Mouse (Mus musculus): ENCODE data around the gene Hmga1b. TPM values are rescaled to one million over a fixed set of nuclear protein-coding genes. Genes with fewer than 3 reads are reported as not detected.
"Not testable (repeated sequence)": the region's sequence is repeated elsewhere in the genome, so short reads cannot be mapped to it uniquely, and the experiment has no call there.

Gene Hmga1b
- 14.9 and 15.4 TPM in 2 replicates for polyA plus RNA-seq (2012; ENCODE audit: insufficient read depth, insufficient read length, missing spikeins)

DNA sequence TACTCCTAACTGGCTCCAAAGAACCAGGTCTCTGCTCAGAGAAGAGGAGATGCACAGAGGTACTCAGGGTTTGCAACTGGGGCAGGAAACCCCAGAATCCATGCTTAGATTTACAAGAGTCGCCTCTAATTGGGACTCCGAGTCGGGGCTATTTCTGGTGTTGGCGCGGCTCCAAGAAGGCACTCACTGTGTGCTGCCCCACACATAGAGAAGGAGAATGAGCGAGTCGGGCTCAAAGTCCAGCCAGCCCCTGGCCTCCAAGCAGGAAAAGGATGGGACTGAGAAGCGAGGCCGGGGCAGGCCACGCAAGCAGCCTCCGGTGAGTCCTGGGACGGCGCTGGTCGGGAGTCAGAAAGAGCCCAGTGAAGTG, at the start of gene Hmga1b:
Gene Hmga1b, plus strand, starts transcription at position 123 of the 370 bp plus-strand sequence.
- not testable (repeated sequence) for H3K4me3 ChIP-seq (ENCODE audit: insufficient read depth, low read depth, low read length); H3K27ac ChIP-seq (replicated peaks; ENCODE audit: low read depth, low read length); H3K4me1 ChIP-seq (ENCODE audit: control insufficient read depth, insufficient read depth, insufficient read length, low read length)

DNA sequence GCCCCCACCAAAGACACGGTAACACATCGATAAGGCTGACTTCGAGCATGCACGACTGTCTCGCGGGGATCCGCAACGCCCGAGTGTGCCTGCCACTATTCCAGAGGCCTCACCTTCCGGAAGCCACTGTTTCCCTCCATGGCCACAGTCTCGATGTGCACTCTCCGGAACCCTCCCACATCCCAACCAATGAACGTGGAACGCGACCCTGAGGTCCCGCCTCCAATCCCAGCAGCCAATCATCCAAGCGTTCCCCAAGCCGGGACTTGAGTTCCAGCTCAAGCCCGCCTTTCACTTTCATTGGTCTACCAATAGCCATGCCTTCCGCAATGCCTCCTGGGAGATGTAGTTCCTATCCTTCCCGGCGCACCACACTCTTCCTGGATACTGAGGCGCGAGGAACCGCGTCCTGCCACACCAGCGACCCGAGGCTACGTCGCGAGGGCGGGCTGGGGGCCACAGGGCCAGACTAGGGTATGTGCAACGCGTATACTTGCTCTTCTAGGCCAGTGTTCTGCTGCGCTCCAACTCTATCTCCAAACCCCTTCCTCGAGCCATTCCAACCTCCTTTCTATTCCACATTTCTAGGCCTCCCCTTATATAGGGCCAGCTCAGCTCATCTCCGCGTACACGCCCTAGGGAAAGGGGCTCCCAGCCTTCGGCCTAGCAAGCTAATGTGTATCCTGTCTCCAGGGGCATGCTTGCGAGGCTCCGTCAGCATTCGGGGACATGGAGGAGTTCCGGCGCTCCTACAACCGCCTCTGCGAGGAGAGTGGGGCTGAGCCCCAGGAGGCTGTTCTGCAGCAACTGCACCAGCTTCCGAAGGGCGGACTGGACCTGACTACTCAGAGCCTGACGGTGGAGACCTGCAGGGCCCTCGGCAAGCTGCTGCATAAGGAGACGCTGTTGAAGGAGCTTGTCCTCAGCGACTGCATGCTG, 48.7 kb upstream of the Hmga1b start, which contains the start of the genes Cenpx and Lrrc45:
Gene Cenpx, minus strand, starts transcription at position 159 of the 939 bp plus-strand sequence.
Gene Lrrc45, plus strand, starts transcription at position 346 of the 939 bp plus-strand sequence.
- no peak within 1 kb of the TSS for H3K27ac ChIP-seq (replicated peaks; ENCODE audit: low read depth, low read length)
- H3K4me3 ChIP-seq (ENCODE audit: insufficient read depth, low read depth, low read length): peak within 1 kb of the TSS; percentile 72
- peaks cover 6% of the 10 kb centered on the region; the same call in 1 of the 2 replicates for H3K4me1 ChIP-seq (ENCODE audit: control insufficient read depth, insufficient read depth, insufficient read length, low read length)

DNA sequence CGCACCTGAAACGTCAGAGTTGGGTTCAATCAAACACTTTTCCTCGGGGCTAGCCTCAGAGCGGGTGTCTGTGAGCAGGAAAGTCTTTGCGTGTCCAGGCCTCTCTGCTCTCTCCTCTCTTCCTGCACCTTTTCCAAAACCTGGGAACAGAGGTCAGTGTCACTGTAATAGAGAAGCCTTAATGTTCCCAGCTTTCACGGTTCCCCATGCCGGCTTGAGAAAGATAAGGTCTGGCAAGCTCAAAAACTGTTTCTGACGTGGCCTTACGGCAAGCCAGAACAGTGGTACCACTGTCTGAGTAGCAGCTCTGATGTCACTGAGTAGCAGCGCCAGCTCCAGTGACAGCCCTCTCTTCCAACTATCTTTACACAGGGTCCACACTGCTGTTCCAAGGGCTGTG, 48.0 kb upstream of the Hmga1b start:
- Histone ChIP-seq H3K4me3 (ENCODE audit: insufficient read depth, low read depth, low read length) (peak overlapping the region; percentile 72), H3K27ac (replicated peaks; ENCODE audit: low read depth, low read length) (no peak overlapping the region), H3K4me1 (ENCODE audit: control insufficient read depth, insufficient read depth, insufficient read length, low read length) (peaks cover 6% of the 10 kb centered on the region; the same call in 1 of the 2 replicates)

DNA sequence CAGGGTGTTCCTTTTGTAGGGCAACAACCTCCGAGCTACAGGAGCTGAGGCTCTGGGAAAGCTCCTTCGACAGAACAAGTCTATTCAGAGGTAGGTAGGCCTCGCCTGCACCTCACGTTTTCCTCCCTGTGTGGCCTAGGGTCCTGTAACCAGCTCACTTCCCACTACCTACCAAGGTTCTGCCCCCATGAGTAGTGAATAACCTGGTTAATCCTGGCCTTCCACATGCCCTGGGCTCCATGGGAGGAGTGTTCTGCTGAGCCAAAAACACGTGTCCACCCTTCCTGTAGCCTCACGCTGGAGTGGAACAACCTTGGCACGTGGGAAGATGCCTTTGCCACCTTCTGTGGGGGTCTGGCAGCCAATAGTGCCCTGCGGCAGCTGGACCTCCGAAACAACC, 47.5 kb upstream of the Hmga1b start:
- no peak overlapping the region; the same call in 1 of the 2 replicates for H3K4me3 ChIP-seq (ENCODE audit: insufficient read depth, low read depth, low read length)
- peaks cover 6% of the 10 kb centered on the region; the same call in 1 of the 2 replicates for H3K4me1 ChIP-seq (ENCODE audit: control insufficient read depth, insufficient read depth, insufficient read length, low read length)
- H3K27ac ChIP-seq (replicated peaks; ENCODE audit: low read depth, low read length): no peak overlapping the region

DNA sequence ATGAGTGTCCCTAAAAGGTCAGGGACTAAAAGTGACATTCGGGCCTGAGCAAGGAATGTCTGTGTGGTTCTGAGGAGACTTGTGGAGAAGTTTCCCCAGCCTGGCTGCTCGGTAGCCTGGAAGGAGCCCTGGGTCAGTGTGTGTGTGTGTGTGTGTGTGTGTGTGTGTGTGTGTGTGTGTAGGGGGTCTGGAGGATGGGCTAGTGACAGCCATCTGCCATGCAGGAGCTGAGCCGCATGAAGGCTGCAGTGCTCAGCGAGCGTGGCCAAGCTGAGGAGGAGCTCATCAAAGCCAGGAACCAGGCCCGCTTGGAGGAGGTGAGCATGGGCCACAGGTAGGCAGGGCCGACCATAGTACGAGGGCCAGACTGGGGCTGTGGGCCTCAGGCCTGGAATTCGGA, 43.4 kb upstream of the Hmga1b start:
- H3K4me1 ChIP-seq (ENCODE audit: control insufficient read depth, insufficient read depth, insufficient read length, low read length): peaks cover 5% of the 10 kb centered on the region; the same call in 1 of the 2 replicates
- no peak overlapping the region for H3K4me3 ChIP-seq (ENCODE audit: insufficient read depth, low read depth, low read length)
- no peak overlapping the region for H3K27ac ChIP-seq (replicated peaks; ENCODE audit: low read depth, low read length)

DNA sequence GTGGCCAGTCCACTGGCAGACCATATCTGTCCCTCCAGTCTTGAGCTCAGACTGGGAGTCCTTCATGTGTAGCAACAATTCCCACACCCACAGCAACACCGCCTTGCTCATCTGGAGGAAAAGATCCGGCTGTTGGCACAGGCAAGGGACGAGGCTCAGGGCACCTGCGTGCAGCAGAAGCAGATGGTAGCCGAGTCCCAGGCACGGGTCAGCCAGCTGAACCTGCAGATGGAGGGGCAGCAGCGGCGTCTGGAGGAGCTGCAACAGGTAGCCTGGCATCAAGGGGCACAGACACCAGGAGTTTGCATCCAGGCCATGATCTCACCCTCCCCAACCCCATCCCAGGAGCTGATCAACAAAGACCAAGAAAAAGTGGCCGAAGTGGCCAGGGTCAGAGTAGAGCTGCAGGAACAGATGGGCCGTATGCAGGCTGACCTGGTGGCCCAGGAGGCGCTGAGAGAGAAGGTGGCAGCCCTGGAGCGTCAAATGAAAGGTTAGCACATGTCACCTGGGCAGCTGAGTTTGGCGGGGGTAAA, 42.7 kb upstream of the Hmga1b start:
- no peak overlapping the region for H3K4me3 ChIP-seq (ENCODE audit: insufficient read depth, low read depth, low read length)
- H3K27ac ChIP-seq (replicated peaks; ENCODE audit: low read depth, low read length): no peak overlapping the region
- H3K4me1 ChIP-seq (ENCODE audit: control insufficient read depth, insufficient read depth, insufficient read length, low read length): no peaks in the 10 kb centered on the region; the same call in 1 of the 2 replicates

DNA sequence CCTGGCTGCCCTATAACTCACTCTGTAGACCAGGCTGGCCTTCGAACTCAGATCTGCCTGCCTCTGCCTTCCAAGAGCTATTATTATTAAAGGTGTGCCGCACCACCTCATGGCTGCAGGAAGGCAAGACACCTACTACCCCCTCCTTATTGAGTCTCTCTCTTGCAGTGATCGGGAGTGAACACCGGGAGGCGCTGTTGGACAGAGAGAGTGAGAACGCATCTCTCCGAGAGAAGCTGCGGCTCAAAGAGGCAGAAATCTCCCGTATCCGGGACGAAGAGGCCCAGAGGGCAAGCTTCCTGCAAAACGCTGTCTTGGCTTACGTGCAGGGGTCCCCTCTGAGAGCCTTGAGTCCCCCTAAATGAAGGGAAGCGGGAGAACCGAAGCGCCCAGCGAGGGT, 42.1 kb upstream of the Hmga1b start:
- H3K27ac ChIP-seq (replicated peaks; ENCODE audit: low read depth, low read length): no peak overlapping the region
- no peaks in the 10 kb centered on the region; the same call in 1 of the 2 replicates for H3K4me1 ChIP-seq (ENCODE audit: control insufficient read depth, insufficient read depth, insufficient read length, low read length)
- peak overlapping the region; percentile 52 for H3K4me3 ChIP-seq (ENCODE audit: insufficient read depth, low read depth, low read length)

DNA sequence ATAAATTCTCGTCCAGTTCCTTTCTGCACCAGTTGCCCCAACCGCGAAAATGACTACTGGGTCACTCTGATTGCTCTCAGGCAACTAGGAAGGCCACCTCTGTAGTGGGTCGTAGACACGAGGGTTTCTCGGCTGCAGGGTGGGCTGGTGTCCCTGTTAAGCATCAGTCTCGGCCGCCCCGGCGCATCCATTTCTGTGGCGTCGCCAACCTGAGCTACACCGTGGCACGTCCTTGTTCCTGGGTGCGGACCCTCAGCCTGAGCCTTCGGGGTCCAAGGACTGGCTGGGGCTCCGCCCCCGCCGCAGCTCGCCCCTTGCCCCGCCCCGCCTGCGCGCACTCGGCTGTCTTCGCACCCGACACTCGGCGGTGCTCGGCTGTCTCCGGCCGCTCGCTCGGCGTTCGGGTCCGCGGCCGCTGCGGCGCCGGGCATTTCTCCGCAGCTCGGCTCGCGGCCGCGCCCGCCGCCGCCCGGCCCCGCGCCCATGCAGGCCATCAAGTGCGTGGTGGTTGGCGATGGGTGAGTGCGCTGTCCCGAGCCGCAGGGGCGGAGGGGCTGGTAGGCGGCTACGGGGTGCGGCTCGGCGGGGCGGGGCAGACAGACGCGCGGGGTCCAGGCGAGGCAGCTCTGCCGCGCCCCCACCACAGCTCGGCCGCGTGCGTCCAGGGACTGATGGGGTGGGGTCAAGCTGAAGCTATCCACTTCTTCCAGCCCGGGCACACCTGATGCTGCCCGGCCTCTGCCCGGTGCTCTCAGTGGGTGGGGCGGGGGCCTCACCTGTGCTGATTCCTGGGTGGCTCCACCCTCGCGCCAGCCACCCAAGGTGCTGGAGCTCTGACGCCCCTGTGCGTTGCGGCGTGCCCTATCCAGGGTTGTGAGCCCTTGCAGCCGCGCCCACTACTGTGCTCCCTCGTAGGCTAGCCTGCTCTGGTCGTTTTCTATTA, 41.2 kb upstream of the Hmga1b start, which contains the start of gene Rac3:
Gene Rac3, plus strand, starts transcription at position 347 of the 943 bp plus-strand sequence.
- H3K4me3 ChIP-seq (ENCODE audit: insufficient read depth, low read depth, low read length): peak within 1 kb of the TSS; percentile 52
- no peak within 1 kb of the TSS for H3K27ac ChIP-seq (replicated peaks; ENCODE audit: low read depth, low read length)
- no peaks in the 10 kb centered on the region; the same call in 1 of the 2 replicates for H3K4me1 ChIP-seq (ENCODE audit: control insufficient read depth, insufficient read depth, insufficient read length, low read length)

DNA sequence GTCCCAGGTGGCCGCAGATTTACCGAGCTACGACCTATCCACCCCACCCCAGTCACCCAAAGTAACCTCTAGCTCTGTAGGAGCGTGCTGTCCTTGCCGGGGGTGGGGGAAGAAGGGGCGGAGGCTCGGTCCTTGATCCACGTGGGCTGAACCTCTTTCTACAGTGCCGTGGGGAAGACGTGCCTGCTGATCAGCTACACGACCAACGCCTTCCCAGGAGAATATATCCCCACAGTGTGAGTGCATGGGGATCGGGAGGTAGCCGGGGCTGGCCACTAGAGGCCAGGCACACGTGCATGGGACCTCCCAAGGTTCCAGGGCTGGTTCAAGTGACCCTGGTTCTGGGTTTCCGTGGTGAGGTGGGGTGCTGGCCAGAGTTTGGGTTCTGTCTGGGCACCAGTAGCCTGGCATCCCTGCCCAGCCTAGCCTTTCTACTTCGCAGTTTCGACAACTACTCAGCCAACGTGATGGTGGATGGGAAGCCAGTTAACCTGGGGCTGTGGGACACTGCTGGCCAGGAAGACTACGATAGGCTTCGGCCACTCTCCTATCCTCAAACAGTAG, 40.4 kb upstream of the Hmga1b start:
- H3K27ac ChIP-seq (replicated peaks; ENCODE audit: low read depth, low read length): no peak overlapping the region

DNA sequence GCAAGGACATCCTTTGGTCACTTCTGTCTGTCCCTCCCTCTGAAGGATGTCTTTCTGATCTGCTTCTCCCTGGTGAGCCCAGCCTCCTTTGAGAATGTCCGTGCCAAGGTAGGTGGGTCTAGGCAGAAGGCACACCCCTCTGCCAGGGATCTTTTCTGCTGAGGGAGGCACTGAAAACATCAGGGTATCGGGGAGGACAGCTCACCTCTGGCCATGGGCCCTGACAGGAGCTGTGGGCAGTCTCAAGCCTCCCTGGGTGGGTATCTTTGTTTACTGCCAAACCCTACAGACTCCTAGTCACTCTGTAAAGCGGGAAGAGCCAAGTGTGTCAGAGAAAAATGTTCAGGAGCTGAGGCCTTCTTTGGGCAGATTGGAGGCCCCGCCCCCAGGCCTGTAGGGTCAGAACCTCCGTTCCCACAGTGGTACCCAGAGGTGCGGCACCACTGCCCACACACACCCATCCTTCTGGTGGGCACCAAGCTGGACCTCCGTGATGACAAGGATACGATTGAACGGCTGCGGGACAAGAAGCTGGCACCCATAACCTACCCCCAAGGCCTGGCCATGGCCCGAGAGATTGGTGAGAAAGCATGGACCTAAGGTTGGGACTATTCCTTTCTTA, 39.7 kb upstream of the Hmga1b start:
- Histone ChIP-seq H3K4me1 (ENCODE audit: control insufficient read depth, insufficient read depth, insufficient read length, low read length) (no peaks in the 10 kb centered on the region; the same call in 1 of the 2 replicates), H3K4me3 (ENCODE audit: insufficient read depth, low read depth, low read length) (no peak overlapping the region), H3K27ac (replicated peaks; ENCODE audit: low read depth, low read length) (no peak overlapping the region)

More for the DNA sequence above, 40.4 kb upstream of the Hmga1b start:
- Histone ChIP-seq H3K4me3 (ENCODE audit: insufficient read depth, low read depth, low read length) (peak overlapping the region; percentile 52), H3K4me1 (ENCODE audit: control insufficient read depth, insufficient read depth, insufficient read length, low read length) (no peaks in the 10 kb centered on the region; the same call in 1 of the 2 replicates)

DNA sequence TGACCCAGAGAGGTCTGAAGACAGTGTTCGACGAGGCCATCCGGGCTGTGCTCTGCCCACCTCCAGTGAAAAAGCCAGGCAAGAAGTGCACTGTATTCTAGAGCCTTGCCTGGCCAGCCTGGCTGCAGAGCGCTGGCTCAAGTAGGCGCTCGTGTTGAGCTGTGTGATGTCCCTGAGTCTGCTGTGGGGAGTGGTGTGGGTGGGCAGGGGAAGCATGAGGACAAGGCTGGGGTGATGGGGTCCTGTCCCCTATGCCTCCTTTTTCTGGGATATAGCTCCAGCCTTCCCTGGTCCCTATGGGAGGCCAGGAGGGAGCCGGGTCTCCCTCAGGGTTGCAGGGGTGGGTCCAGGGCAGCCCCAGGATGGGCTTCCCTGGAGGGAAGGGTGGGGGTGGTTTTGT, 39.1 kb upstream of the Hmga1b start:
- Histone ChIP-seq H3K4me1 (ENCODE audit: control insufficient read depth, insufficient read depth, insufficient read length, low read length) (no peaks in the 10 kb centered on the region; the same call in 1 of the 2 replicates), H3K4me3 (ENCODE audit: insufficient read depth, low read depth, low read length) (no peak overlapping the region), H3K27ac (replicated peaks; ENCODE audit: low read depth, low read length) (no peak overlapping the region)

DNA sequence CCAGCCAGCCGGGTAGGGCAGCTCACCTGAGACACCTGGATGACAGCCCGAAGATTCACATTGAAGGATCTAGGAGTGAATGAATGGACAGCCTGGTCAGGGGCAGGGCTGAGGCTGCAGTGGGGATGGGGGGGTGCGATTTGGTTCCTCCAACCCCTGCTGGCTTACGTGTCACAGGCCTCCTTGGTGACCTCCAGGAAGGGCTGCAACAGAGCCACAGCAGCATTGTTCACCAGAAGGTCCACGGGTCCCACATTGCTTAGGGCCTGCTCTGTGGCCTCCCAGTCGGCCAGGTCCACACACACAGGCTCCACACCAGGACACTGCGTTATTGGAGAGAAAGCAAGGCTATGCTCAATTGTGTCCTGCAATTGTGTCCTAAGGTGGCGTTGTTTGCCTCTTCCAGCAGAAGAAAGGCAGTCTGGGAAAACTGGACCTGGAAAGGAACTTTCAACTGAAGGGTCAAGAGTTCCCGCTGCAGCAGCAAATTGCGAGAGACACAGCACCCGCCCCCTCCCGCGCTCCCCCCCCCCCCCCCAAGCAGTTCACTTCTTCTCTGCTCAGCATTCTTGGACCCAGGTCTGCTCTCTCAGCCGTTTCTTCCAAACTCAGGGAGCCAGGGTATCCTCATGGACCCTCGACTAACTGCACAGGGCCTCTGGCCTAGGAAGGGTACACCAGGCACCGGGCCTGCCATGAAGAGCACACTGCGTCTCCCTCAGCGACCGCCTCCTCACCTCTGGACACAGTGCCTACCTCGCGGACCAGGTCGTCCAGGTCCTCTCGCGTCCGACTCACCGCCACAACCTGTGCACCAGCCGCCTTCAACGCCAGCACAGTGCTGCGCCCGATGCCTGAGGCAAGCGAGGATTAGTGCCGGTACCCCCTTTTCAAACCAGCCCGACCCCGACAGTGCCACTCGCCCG, 36.1 kb upstream of the Hmga1b start:
- Histone ChIP-seq H3K4me3 (ENCODE audit: insufficient read depth, low read depth, low read length) (peak overlapping the region; percentile 62), H3K4me1 (ENCODE audit: control insufficient read depth, insufficient read depth, insufficient read length, low read length) (peaks cover 5% of the 10 kb centered on the region), H3K27ac (replicated peaks; ENCODE audit: low read depth, low read length) (no peak overlapping the region)

DNA sequence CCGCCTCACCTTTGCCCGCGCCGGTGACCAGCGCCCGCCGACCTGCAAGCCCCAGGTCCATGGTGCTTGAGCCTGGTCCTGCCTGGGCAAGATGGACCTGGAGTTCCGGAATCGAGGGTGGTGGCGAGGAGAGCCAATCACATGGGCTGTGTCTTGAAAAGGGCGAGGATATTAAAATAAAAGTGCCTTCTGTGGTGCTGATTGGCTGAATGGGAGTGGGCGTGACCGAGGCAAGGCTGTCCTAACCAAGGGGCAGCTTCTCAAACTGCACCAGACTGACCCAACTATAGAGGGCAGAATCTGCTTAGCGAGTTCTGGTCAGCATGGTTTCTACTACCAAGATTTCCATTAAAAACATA, 35.4 kb upstream of the Hmga1b start, which contains the start of gene Dcxr:
Gene Dcxr, minus strand, starts transcription at position 113 of the 359 bp plus-strand sequence.
- H3K27ac ChIP-seq (replicated peaks; ENCODE audit: low read depth, low read length): no peak within 1 kb of the TSS
- H3K4me3 ChIP-seq (ENCODE audit: insufficient read depth, low read depth, low read length): peak within 1 kb of the TSS; percentile 62
- H3K4me1 ChIP-seq (ENCODE audit: control insufficient read depth, insufficient read depth, insufficient read length, low read length): peaks cover 5% of the 10 kb centered on the region

Data from brown adipose tissue, adult 24 weeks (tissue).